Comparison of ENCODE assay signal across 9 mouse cellular contexts in the genomic region with DNA sequence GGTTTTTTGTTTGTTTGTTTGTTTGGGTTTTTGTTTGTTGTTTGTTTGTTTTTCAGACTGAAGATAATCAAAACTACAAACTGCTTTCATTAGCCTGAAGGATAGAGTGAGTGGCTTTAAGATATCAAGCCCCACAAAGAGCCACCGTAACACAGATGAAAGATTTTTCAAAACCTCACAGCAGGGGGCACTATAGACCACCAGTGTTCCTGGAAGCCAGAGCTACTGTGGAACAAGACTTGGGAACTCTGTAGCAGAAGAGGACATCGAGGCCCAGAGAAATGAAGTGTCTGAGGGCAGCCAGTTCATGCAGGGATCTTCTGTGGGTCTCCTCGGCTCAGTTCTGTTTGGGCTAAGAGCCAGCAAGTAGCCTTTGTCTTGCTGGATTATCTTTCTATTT. TPM values are rescaled to one million over a fixed set of nuclear protein-coding genes. Genes with fewer than 3 reads are reported as not detected.
A peak's percentile ranks its signal among the peaks of the same experiment; 100 is the strongest.
DNase-seq lines count a peak whose midpoint lies in the region; ATAC-seq and TF ChIP-seq lines count a peak whose summit lies in the region.
"Had no signal": no experiment of that assay in that cellular context is flagged by ENCODE, and none has a peak within 500 bp of the region (broad histone marks: within the 10 kb centered on the region; RNA-seq: fewer than 3 reads in every experiment).

No protein-coding gene starts in this region.

- H3K27ac ChIP-seq in gastrocnemius, adult 2 months: no peak overlapping the region
- H3K27ac ChIP-seq: heart, embryonic 15.5 days had no signal

- no peak overlapping the region for H3K4me3 ChIP-seq in gastrocnemius, adult 2 months
- H3K4me3 ChIP-seq: heart, embryonic 15.5 days had no signal

- no peak for ATAC-seq in activated CD4-positive, CD25-positive, alpha-beta regulatory T cell, adult 4 months

- intact Hi-C loops in gastrocnemius, adult 2 months (cut with DNase I): loop anchor here (2.0 kb wide), 1 partner anchor 168 kb away; no protein-coding TSS in a partner anchor
- intact Hi-C loops in gastrocnemius, postnatal 36 days (cut with DNase I): loop anchor here (2.0 kb wide), 1 partner anchor 168 kb away; no protein-coding TSS in a partner anchor

- no peak for DNase-seq in gastrocnemius, adult 2 months
- DNase-seq in gastrocnemius, postnatal 36 days: no peak
- peak; percentile 55 for DNase-seq in 416B (ENCODE audit: low read depth)
- DNase-seq in adrenal gland, postnatal 25 days: peak; percentile 16
- DNase-seq in frontal cortex, postnatal 36 days (ENCODE audit: low spot score in 2 of 2): peak; percentile 76 to 83
- peak; percentile 73 to 81 for DNase-seq in layer of hippocampus, postnatal 10 days (ENCODE audit: low spot score in 2 of 2)
- peak; percentile 29 for DNase-seq in naive thymus-derived CD4-positive, alpha-beta T cell, adult 2 months (ENCODE audit: low read depth)

- peak; percentile 60 for TF ChIP-seq CTCF in gastrocnemius, adult 2 months (IDR thresholded peaks at IDR 0.05)

RNA-seq across cellular contexts. Expression of a gene that starts 49.4 kb away (rescaled TPM):
- total RNA-seq in gastrocnemius, adult 2 months (2021): not detected
- total RNA-seq in gastrocnemius, postnatal 36 days (2021): not detected
- total RNA-seq in adrenal gland, postnatal 25 days (2021): not detected in 2 replicates
- under 1 TPM in 1 of 2 experiments, not detected in 1; 0.38 TPM for total RNA-seq in layer of hippocampus, postnatal 10 days (2021)
- polyA plus RNA-seq in activated CD4-positive, CD25-positive, alpha-beta regulatory T cell, adult 4 months (2017; shearing (Covaris generic)): not detected
- polyA plus RNA-seq: heart, embryonic 15.5 days had no signal

Comparison
In these comparisons a context has a peak if more than half of its experiments do, and no peak if none do; other contexts are left out.
1. DNase-seq: peak in 416B (single experiment), adrenal gland, postnatal 25 days (single experiment), frontal cortex, postnatal 36 days (2 of 2), layer of hippocampus, postnatal 10 days (2 of 2) and naive thymus-derived CD4-positive, alpha-beta T cell, adult 2 months (single experiment); none in gastrocnemius, adult 2 months (single experiment) and gastrocnemius, postnatal 36 days (0 of 2).